Mouse (Mus musculus) heart, adult 2 months (tissue): ENCODE measurements around the gene Steap3. TPM values are rescaled to one million over a fixed set of nuclear protein-coding genes. Genes with fewer than 3 reads are reported as not detected.

Experiments
- DNase-seq, 2 experiments: peaks; one replicate each; pipeline ENCODE4 v3.0.0; 2021
- H3K27ac ChIP-seq: fragments of 200-600 bp; 2 replicates; pipeline ENCODE4 v1.8.1; 2022
- H3K27me3 ChIP-seq: fragments of 200-500 bp; 2 replicates; pipeline ENCODE4 v1.6.1; 2012; ENCODE audit warnings: mild to moderate bottlenecking, low read length, inconsistent platforms, mixed read lengths; ENCODE audit not compliant: control insufficient read depth, insufficient read depth
- H3K36me3 ChIP-seq: fragments of 200-500 bp; 2 replicates; pipeline ENCODE4 v1.6.1; 2012; ENCODE audit warnings: low read length, inconsistent platforms; ENCODE audit not compliant: control insufficient read depth, insufficient read depth
- H3K4me1 ChIP-seq: fragments of 200-500 bp; 2 replicates; pipeline ENCODE4 v1.6.1; 2011; ENCODE audit warnings: low read length; ENCODE audit not compliant: control insufficient read depth, insufficient read depth
- H3K4me3 ChIP-seq: fragments of 200-600 bp; 2 replicates; pipeline ENCODE4 v1.8.1; 2022
- H3K79me2 ChIP-seq: fragments of 200-500 bp; replicated peaks from 2 replicates; pipeline ENCODE4 v1.6.1; 2012; ENCODE audit warnings: mild to moderate bottlenecking, inconsistent platforms, low read length, moderate library complexity, mixed read lengths; ENCODE audit not compliant: control insufficient read depth, insufficient read depth
- H3K9ac ChIP-seq: fragments of 200-500 bp; 2 replicates; pipeline ENCODE4 v1.6.1; 2012; ENCODE audit warnings: low read depth, mild to moderate bottlenecking, control low read depth, inconsistent platforms, low read length, mixed read lengths
- CTCF ChIP-seq: fragments of 200-600 bp; IDR thresholded peaks from 2 replicates; pipeline ENCODE4 v1.8.1; 2022; ENCODE audit warnings: antibody characterized with exemption, mild to moderate bottlenecking, moderate library complexity
- EP300 ChIP-seq: fragments of 200-500 bp; IDR thresholded peaks from 2 replicates; pipeline ENCODE4 v1.6.1; 2011; ENCODE audit warnings: low read depth, low read length, control low read depth; ENCODE audit not compliant: insufficient read depth
- POLR2A ChIP-seq: fragments of 200-500 bp; IDR thresholded peaks from 2 replicates; pipeline ENCODE4 v1.6.1; 2011; ENCODE audit warnings: mild to moderate bottlenecking, low read depth, low read length, control low read depth; ENCODE audit not compliant: insufficient read depth
- WGBS: fragments of 180-500 bp; shearing (Covaris S2); methylation state at CpG from one replicate; pipeline ENCODE4 v1.1.7; 2018; 5-methylcytosine and 5-hydroxymethylcytosine counted together
- intact Hi-C: fragments of 180-260 bp; cut with DNase I; formaldehyde crosslinking; loops from one replicate; pipeline ENCODE4 v1.15.1; 2025
- polyA plus RNA-seq: library from polyadenylated mRNA; depleted of rRNA; stranded (reverse); fragments of >200 nt; gene quantifications from 2 replicates; pipeline ENCODE4 v1.2.3, GENCODE M21; 2012
- total RNA-seq, 2 experiments: library from RNA; stranded (reverse); gene quantifications; 2 replicates each; pipeline ENCODE4 v1.2.3; 2021

Steap3 gene
- total and polyA plus RNA-seq, 3 experiments, result 25.2 to 54.9 (median 27.9) TPM

GRCm38 (mm10) chr1:120258744-120259143 is 13.8 kb downstream of the Steap3 start:
- peak overlapping the region; percentile 46 for H3K27ac ChIP-seq
- H3K9ac ChIP-seq, result no peak overlapping the region
- WGBS, result 50% methylated on average over 9 of the region's 9 CpGs
- H3K36me3 ChIP-seq, result no peaks in the 10 kb centered on the region
- DNase-seq, result peak; percentile 51 to 53
- TF ChIP-seq CTCF (no peak), POLR2A (0 out of 2 replicates have a peak, but pooled peaks have one; percentile 12)
- no peaks in the 10 kb centered on the region for H3K79me2 ChIP-seq
- no peaks in the 10 kb centered on the region for H3K27me3 ChIP-seq
- intact Hi-C loops, result no loop called here
- peaks cover 4% of the 10 kb centered on the region for H3K4me1 ChIP-seq
- peak overlapping the region; percentile 16; the same call in 1 of the 2 replicates for H3K4me3 ChIP-seq

GRCm38 (mm10) chr1:120258245-120258644 is 14.3 kb downstream of the Steap3 start:
- intact Hi-C loops, result no loop called here
- no peak overlapping the region for H3K9ac ChIP-seq
- H3K4me3 ChIP-seq, result peak overlapping the region; percentile 16; the same call in 1 of the 2 replicates
- peak overlapping the region; percentile 46 for H3K27ac ChIP-seq
- WGBS, result 72% methylated on average over 8 of the region's 8 CpGs
- DNase-seq, result no peak
- TF ChIP-seq POLR2A (no peak), CTCF (no peak), EP300 (no peak)
- H3K27me3 ChIP-seq, result no peaks in the 10 kb centered on the region
- no peaks in the 10 kb centered on the region for H3K36me3 ChIP-seq
- peaks cover 4% of the 10 kb centered on the region for H3K4me1 ChIP-seq
- H3K79me2 ChIP-seq, result no peaks in the 10 kb centered on the region

GRCm38 (mm10) chr1:120253751-120254150 is 18.8 kb downstream of the Steap3 start:
- Histone ChIP-seq H3K27ac (peak overlapping the region; percentile 69), H3K9ac (no peak overlapping the region), H3K4me1 (peaks cover 2% of the 10 kb centered on the region; the same call in 1 of the 2 replicates), H3K4me3 (no peak overlapping the region), H3K27me3 (no peaks in the 10 kb centered on the region), H3K36me3 (no peaks in the 10 kb centered on the region), H3K79me2 (no peaks in the 10 kb centered on the region)
- 34% methylated on average over 6 of the region's 6 CpGs for WGBS
- intact Hi-C loops, result no loop called here
- peak; percentile 58 to 76 for DNase-seq
- TF ChIP-seq CTCF, result no peak
- peak; percentile 69; the same call in 1 of the 2 replicates for TF ChIP-seq EP300
- TF ChIP-seq POLR2A, result peak; percentile 44; the same call in 1 of the 2 replicates

DNA sequence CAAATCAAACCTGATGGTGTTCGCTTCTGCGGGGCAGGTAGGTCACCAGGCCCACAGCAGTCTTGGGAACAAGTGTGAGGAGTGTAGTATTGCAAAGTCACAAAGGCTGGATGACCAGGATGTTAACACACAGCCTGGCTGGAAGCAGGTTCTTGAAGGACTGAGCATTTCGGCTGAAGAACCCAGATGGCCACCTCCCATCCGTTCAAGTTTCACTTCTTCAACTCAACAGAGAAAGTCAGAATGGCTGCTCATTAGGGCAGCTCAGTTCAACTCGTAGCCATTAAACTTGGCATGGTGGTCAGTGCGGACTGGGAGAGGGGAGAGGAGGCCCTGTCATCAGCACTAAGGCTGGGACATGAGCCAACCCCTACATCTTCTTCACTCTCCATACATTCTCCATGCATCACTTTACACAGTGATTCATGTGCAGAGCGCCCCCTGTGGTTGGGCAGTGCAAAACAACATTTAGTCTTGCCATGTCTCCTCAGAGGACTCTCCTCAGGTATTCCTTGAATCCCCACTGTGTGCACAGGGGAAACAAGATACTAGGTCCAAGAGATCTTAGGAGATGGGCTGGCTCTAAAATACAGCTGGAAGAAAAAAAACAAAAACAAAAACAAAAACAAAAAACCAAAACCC is 19.9 kb downstream of the Steap3 start:
- TF ChIP-seq POLR2A (no peak), CTCF (peak; percentile 19; the same call in 1 of the 2 replicates)
- Histone ChIP-seq H3K4me1 (peaks cover 6% of the 10 kb centered on the region), H3K79me2 (no peaks in the 10 kb centered on the region), H3K4me3 (no peak overlapping the region), H3K9ac (no peak overlapping the region), H3K27ac (peak overlapping the region; percentile 61; the same call in 1 of the 2 replicates), H3K36me3 (no peaks in the 10 kb centered on the region), H3K27me3 (no peaks in the 10 kb centered on the region)
- intact Hi-C loops, result no loop called here
- no peak for DNase-seq
- WGBS, result 86% methylated on average over 7 of the region's 7 CpGs

GRCm38 (mm10) chr1:120251193-120251592 is 21.3 kb downstream of the Steap3 start:
- no peak overlapping the region for H3K27ac ChIP-seq
- H3K4me1 ChIP-seq, result peaks cover 10% of the 10 kb centered on the region
- WGBS, result 86% methylated on average over 1 of the region's 1 CpGs
- no peaks in the 10 kb centered on the region for H3K36me3 ChIP-seq
- TF ChIP-seq EP300 (no peak), CTCF (no peak), POLR2A (no peak)
- H3K27me3 ChIP-seq, result no peaks in the 10 kb centered on the region
- no peak overlapping the region for H3K9ac ChIP-seq
- no peak overlapping the region for H3K4me3 ChIP-seq
- peak in 1 of 2 experiments; percentile 45 for DNase-seq
- no peaks in the 10 kb centered on the region for H3K79me2 ChIP-seq
- intact Hi-C loops, result no loop called here

GRCm38 (mm10) chr1:120250586-120250985 is 21.9 kb downstream of the Steap3 start:
- DNase-seq, result no peak
- Histone ChIP-seq H3K4me3 (no peak overlapping the region), H3K36me3 (no peaks in the 10 kb centered on the region), H3K9ac (no peak overlapping the region), H3K79me2 (no peaks in the 10 kb centered on the region), H3K27ac (no peak overlapping the region), H3K27me3 (no peaks in the 10 kb centered on the region), H3K4me1 (peaks cover 10% of the 10 kb centered on the region)
- TF ChIP-seq CTCF, result no peak
- no peak for TF ChIP-seq POLR2A
- TF ChIP-seq EP300, result no peak
- intact Hi-C loops, result no loop called here
- 70% methylated on average over 3 of the region's 3 CpGs for WGBS
